Mouse (Mus musculus): ENCODE data around the gene Rps6kb1.

The Rps6kb1 gene

GRCm38 (mm10) chr11:86468971-86469370 is 75.6 kb downstream of the Rps6kb1 start:
- DNase-seq (ENCODE audit: low spot score): no peak

- peak; percentile 63 for DNase-seq (ENCODE audit: low spot score)
Observed at GRCm38 (mm10) chr11:86468345-86468744, 76.3 kb downstream of the Rps6kb1 start.

DNA sequence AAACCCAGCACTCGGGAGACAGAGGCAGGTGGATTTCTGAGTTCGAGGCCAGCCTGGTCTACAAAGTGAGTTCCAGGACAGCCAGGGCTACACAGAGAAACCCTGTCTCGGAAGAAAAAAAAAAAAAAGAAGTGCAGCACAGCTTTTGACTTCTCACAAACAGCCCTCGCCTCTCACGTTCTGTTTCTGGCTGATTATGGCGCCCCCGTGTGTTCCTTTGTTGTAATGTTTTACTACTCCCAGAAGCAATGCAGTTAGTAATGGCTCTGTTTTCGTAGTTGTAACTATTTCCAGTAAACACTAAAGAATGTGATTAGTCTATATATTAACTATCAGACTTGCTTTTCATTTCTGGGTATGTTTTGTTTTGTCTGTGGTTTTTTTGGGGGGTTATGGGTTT is 80.3 kb downstream of the Rps6kb1 start:
- DNase-seq (ENCODE audit: low spot score): peak; percentile 88

GRCm38 (mm10) chr11:86462579-86462978 is 82.0 kb downstream of the Rps6kb1 start:
- DNase-seq (ENCODE audit: low spot score): no peak

DNA sequence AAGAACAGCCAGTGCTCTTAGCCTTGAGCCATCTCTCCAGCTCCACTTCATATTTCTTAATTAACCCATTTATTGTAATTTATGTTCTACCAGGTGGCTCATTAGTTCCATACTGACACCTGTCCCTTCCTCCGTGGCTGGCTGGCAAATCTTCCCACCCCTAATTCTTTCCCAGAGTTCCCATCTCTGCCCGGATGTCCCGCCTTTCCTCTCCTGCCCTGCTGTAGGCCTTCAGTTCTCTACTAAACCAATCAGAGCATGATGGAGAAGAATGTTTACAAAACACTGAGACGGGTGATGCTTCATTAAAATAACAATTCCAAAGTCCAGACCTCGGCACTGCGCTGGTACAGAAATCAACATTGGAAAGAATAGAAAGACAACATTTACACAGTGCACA is 85.7 kb downstream of the Rps6kb1 start:
- no peak for DNase-seq (ENCODE audit: low spot score)

DNA sequence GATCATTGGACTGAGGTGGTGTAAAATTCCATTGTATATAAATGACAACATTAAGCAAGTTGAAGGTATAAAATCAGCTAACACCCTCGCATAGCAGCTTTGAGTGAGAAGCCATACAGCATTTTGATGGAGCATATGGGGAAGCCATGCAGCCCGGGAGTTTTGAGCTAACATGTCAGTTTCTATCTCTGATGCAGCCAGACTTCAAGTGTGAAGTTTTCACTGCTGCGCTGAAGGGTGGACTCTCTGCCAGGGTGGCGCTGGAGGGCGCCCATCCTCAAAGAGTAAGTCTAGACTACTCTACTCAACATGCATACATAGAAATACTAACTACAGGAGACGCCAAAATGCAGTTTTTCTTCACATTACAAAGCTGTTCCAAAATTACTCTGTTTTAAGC is 87.1 kb downstream of the Rps6kb1 start:
- no peak for DNase-seq (ENCODE audit: low spot score)

DNA sequence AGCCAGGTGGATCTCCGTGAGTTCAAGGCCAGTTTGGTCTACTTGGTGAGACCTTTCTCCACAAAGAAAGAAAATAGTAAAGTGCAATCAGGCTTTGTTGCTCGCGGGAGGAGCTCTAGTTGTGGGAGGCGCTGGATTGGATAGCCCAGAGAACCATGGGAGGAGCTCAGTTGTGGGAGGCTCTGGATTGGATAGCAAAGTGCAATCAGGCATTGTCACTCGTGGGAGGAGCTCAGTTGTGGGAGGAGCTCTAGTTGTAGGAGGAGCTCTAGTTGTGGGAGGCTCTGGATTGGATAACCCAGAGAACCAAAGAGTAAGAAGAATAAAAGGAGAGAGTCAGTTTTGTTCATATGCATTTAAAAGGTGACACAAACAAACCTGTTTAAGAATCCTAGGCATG is 90.6 kb downstream of the Rps6kb1 start:
- no peak for DNase-seq (ENCODE audit: low spot score)

All from adipocyte (in vitro differentiated cells).